Mouse (Mus musculus) liver, adult 2 months (tissue): ENCODE measurements at regions not wholly inside any gene's neighbourhood (a gene's known extent, or its start where the extent isn't known, plus 50 kb on each side); places are given as distances from the start of the nearest gene placed in this dataset.

Experiments
- DNase-seq: peaks from one replicate; pipeline ENCODE4 v3.0.0-alpha.2; 2011; ENCODE audit warnings: low read depth, low spot score; ENCODE audit errors: extremely low read depth
- H3K27ac ChIP-seq: fragments of 200-500 bp; replicated peaks from 2 replicates; pipeline ENCODE4 v1.5.1; 2012; ENCODE audit warnings: low read depth, mild to moderate bottlenecking, control low read depth, inconsistent platforms, low read length; ENCODE audit not compliant: insufficient read depth
- H3K27me3 ChIP-seq: fragments of 200-500 bp; 2 replicates; pipeline ENCODE4 v1.6.1; 2012; ENCODE audit warnings: mild to moderate bottlenecking, moderate library complexity, low read length, inconsistent platforms; ENCODE audit not compliant: control insufficient read depth, insufficient read depth
- H3K36me3 ChIP-seq: fragments of 200-500 bp; 2 replicates; pipeline ENCODE4 v1.6.1; 2012; ENCODE audit warnings: low read length, inconsistent platforms; ENCODE audit not compliant: control insufficient read depth, insufficient read depth
- H3K4me1 ChIP-seq: fragments of 200-500 bp; 2 replicates; pipeline ENCODE4 v1.6.1; 2011; ENCODE audit warnings: low read length; ENCODE audit not compliant: control insufficient read depth, insufficient read depth
- H3K4me3 ChIP-seq: fragments of 200-500 bp; 2 replicates; pipeline ENCODE4 v1.5.1; 2011; ENCODE audit warnings: low read depth, mild to moderate bottlenecking, control low read depth, low read length, moderate library complexity; ENCODE audit not compliant: insufficient read depth
- H3K79me2 ChIP-seq: fragments of 200-500 bp; 2 replicates; pipeline ENCODE4 v1.6.1; 2012; ENCODE audit warnings: inconsistent platforms, mild to moderate bottlenecking, low read length, moderate library complexity; ENCODE audit not compliant: control insufficient read depth, insufficient read depth
- H3K9ac ChIP-seq: fragments of 200-500 bp; 2 replicates; pipeline ENCODE4 v1.6.1; 2012; ENCODE audit warnings: low read depth, mild to moderate bottlenecking, control low read depth, inconsistent platforms, low read length
- CTCF ChIP-seq: fragments of 200-500 bp; IDR thresholded peaks from 2 replicates; pipeline ENCODE4 v1.5.1; 2011; ENCODE audit warnings: low read depth, low read length, control low read depth
- POLR2A ChIP-seq: fragments of 200-500 bp; IDR thresholded peaks from 2 replicates; pipeline ENCODE4 v1.6.1; 2011; ENCODE audit warnings: low read length, control low read depth; ENCODE audit not compliant: insufficient read depth; ENCODE audit errors: extremely low read depth
- WGBS: fragments of 180-500 bp; shearing (Covaris S2); methylation state at CpG from one replicate; pipeline ENCODE4 v1.1.7; 2018; 5-methylcytosine and 5-hydroxymethylcytosine counted together

DNA sequence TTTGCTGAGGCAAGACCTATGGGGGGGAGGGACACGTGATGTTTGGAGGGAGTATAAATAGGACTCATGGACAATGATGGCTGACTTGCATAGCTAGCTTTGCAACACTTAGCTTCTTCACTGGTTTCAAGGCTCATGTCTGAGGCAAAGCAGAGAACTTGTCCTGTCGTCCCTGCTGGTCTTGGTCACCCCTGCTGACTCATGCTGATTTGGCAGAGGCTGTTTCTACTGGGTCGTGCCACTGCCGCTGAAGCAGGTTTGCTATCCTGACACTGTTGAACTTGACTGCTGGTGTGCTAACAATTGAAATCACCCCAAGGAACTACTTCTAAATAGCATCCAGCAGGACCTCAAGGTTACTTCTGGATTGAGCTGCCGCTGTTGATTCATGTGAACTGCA is 329.0 kb downstream of the Cxcl12 start:
- no peaks in the 10 kb centered on the region for H3K36me3 ChIP-seq
- WGBS, result 67% methylated on average over 5 of the region's 5 CpGs
- no peaks in the 10 kb centered on the region for H3K27me3 ChIP-seq
- 0 out of 2 replicates have a peak, but pooled peaks cover 2% of the 10 kb centered on the region for H3K4me1 ChIP-seq
- no peak for TF ChIP-seq POLR2A
- no peak for TF ChIP-seq CTCF
- no peak for DNase-seq
- H3K9ac ChIP-seq, result no peak overlapping the region
- no peaks in the 10 kb centered on the region for H3K79me2 ChIP-seq
- no peak overlapping the region for H3K4me3 ChIP-seq
- H3K27ac ChIP-seq, result no peak overlapping the region

DNA sequence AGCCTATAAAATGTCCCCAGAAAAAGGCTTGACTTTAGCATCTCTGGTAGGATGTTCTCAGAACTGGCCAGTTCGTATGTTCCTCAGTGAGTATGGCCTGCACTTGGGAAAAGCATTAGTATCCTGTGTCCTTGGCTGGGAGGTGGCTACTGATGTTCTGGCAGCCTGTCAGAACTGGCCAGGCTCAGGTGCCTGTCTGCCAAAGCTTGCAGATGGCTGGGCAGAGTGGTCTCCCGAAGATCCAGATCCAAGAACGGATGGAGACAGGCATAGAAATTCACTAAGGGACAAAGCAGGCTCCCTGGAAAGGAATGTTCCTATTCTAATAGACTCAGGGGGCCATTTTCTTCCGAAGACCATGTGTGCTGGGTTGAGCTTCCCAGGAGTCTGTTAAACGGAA is 329.6 kb downstream of the Cxcl12 start:
- no peak overlapping the region for H3K9ac ChIP-seq
- H3K4me1 ChIP-seq, result 0 out of 2 replicates have a peak, but pooled peaks cover 2% of the 10 kb centered on the region
- DNase-seq, result no peak
- no peaks in the 10 kb centered on the region for H3K36me3 ChIP-seq
- no peak overlapping the region for H3K4me3 ChIP-seq
- no peaks in the 10 kb centered on the region for H3K27me3 ChIP-seq
- TF ChIP-seq POLR2A, result no peak
- TF ChIP-seq CTCF, result no peak
- 94% methylated on average over 5 of the region's 5 CpGs for WGBS
- no peak overlapping the region for H3K27ac ChIP-seq
- H3K79me2 ChIP-seq, result no peaks in the 10 kb centered on the region

DNA sequence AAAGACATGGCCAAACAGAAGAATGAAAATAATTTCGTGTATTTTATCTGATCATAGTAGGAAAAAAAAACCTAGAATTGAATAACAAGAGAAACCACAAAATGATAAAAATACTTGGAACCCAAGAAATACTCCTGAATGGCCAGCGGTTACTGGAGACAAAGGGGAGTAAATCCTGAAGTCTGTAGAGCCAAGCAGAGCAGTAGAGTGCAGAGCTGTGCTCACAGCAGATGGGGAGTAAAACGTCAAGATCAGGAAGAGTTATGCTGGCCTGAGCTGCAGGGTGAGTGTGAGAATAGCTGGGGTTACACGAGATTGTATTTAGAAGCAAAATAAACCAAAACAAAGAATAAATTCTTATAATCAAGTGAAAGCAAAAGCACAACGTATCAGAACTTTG is 334.0 kb downstream of the Cxcl12 start:
- TF ChIP-seq CTCF, result no peak
- no peak for TF ChIP-seq POLR2A
- Histone ChIP-seq H3K4me1 (0 out of 2 replicates have a peak, but pooled peaks cover under 1% of the 10 kb centered on the region), H3K4me3 (no peak overlapping the region), H3K27ac (no peak overlapping the region), H3K36me3 (no peaks in the 10 kb centered on the region), H3K9ac (no peak overlapping the region), H3K79me2 (no peaks in the 10 kb centered on the region), H3K27me3 (no peaks in the 10 kb centered on the region; the same call in 1 of the 2 replicates)
- 65% methylated on average over 5 of the region's 5 CpGs for WGBS
- no peak for DNase-seq

- no peaks in the 10 kb centered on the region; the same call in 1 of the 2 replicates for H3K27me3 ChIP-seq
- TF ChIP-seq POLR2A (no peak), CTCF (no peak)
- no peak for DNase-seq
- no peaks in the 10 kb centered on the region for H3K4me1 ChIP-seq
- H3K9ac ChIP-seq, result no peak overlapping the region
- H3K4me3 ChIP-seq, result no peak overlapping the region
- H3K36me3 ChIP-seq, result no peaks in the 10 kb centered on the region
- H3K27ac ChIP-seq, result no peak overlapping the region
- 87% methylated on average over 10 of the region's 10 CpGs for WGBS
- no peaks in the 10 kb centered on the region for H3K79me2 ChIP-seq
Observed at GRCm38 (mm10) chr6:117504771-117505170, 336.2 kb upstream of the Zfp637 start.

- H3K79me2 ChIP-seq, result no peaks in the 10 kb centered on the region
- no peaks in the 10 kb centered on the region; the same call in 1 of the 2 replicates for H3K27me3 ChIP-seq
- H3K4me1 ChIP-seq, result no peaks in the 10 kb centered on the region
- H3K36me3 ChIP-seq, result no peaks in the 10 kb centered on the region
- no peak overlapping the region for H3K4me3 ChIP-seq
- TF ChIP-seq POLR2A (no peak), CTCF (no peak)
- H3K27ac ChIP-seq, result no peak overlapping the region
- H3K9ac ChIP-seq, result no peak overlapping the region
- WGBS, result 70% methylated on average over 3 of the region's 3 CpGs
- no peak for DNase-seq
Observed at GRCm38 (mm10) chr6:117505431-117505830, 335.5 kb upstream of the Zfp637 start.

DNA sequence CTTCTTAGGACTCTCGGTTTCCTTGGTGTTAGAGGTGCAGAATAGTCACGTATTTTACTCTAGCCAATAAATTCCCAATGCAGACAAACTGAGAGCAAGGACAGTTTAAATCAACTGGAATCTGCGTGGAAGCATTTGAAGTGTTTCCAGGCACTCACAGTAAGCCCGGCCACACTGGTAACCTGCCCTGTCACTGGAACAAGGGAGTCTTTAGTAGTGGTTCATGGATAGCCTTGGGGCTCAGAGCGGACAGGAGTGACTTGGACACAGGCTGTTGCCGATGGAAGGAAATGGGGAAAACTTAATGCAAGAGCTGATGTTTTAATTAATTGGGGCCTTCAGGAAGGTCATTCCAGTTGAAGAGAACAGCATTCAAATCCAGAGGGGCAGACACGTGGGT is 334.4 kb upstream of the Zfp637 start:
- DNase-seq, result no peak
- H3K27ac ChIP-seq, result no peak overlapping the region
- no peaks in the 10 kb centered on the region for H3K36me3 ChIP-seq
- H3K27me3 ChIP-seq, result no peaks in the 10 kb centered on the region; the same call in 1 of the 2 replicates
- no peak overlapping the region for H3K9ac ChIP-seq
- 94% methylated on average over 7 of the region's 7 CpGs for WGBS
- no peak overlapping the region for H3K4me3 ChIP-seq
- H3K79me2 ChIP-seq, result no peaks in the 10 kb centered on the region
- TF ChIP-seq CTCF (no peak), POLR2A (no peak)
- no peaks in the 10 kb centered on the region for H3K4me1 ChIP-seq
